Mouse (Mus musculus) NIH3T3 (cell line): ENCODE data around the gene Slc25a21.
A peak's percentile ranks its signal among the peaks of the same experiment; 100 is the strongest.

Experiments used
- DNase-seq: peaks from one replicate; pipeline ENCODE4 v3.0.0-alpha.2; 2012; ENCODE audit warnings: low read depth

The Slc25a21 gene

GRCm38 (mm10) chr12:56890891-56891726 lies 306.2 kb downstream of the Slc25a21 start:
- no peak for DNase-seq

GRCm38 (mm10) chr12:56877796-56878195 lies 319.5 kb downstream of the Slc25a21 start:
- DNase-seq, result no peak

GRCm38 (mm10) chr12:56876549-56876948 lies 320.7 kb downstream of the Slc25a21 start:
- DNase-seq, result no peak

- DNase-seq, result no peak
Measured at GRCm38 (mm10) chr12:56873204-56873603, 324.1 kb downstream of the Slc25a21 start.

GRCm38 (mm10) chr12:56870569-56870968 lies 326.7 kb downstream of the Slc25a21 start:
- no peak for DNase-seq

GRCm38 (mm10) chr12:56863873-56864562 lies 333.3 kb downstream of the Slc25a21 start:
- DNase-seq, result no peak

- no peak for DNase-seq
Measured at GRCm38 (mm10) chr12:56852679-56853078, 344.6 kb downstream of the Slc25a21 start.

- DNase-seq, result no peak
Measured at GRCm38 (mm10) chr12:56851464-56851863, 345.8 kb downstream of the Slc25a21 start.

- no peak for DNase-seq
Measured at GRCm38 (mm10) chr12:56829945-56830344, 367.3 kb downstream of the Slc25a21 start.

- DNase-seq, result no peak
Measured at GRCm38 (mm10) chr12:56829455-56829883, 367.8 kb downstream of the Slc25a21 start.

GRCm38 (mm10) chr12:56827808-56828384 lies 369.4 kb downstream of the Slc25a21 start:
- no peak for DNase-seq

GRCm38 (mm10) chr12:56824688-56825087 lies 372.6 kb downstream of the Slc25a21 start:
- DNase-seq, result no peak

- no peak for DNase-seq
Measured at GRCm38 (mm10) chr12:56822122-56822521, 375.1 kb downstream of the Slc25a21 start.

- no peak for DNase-seq
Measured at GRCm38 (mm10) chr12:56820604-56821003, 376.7 kb downstream of the Slc25a21 start.

GRCm38 (mm10) chr12:56807483-56807882 lies 389.8 kb downstream of the Slc25a21 start:
- no peak for DNase-seq

- no peak for DNase-seq
Measured at GRCm38 (mm10) chr12:56807078-56807477, 390.2 kb downstream of the Slc25a21 start.

- peak; percentile 69 for DNase-seq
Measured at GRCm38 (mm10) chr12:56804487-56804886, 392.8 kb downstream of the Slc25a21 start.

GRCm38 (mm10) chr12:56798641-56799415 lies 398.4 kb downstream of the Slc25a21 start:
- peak; percentile 36 for DNase-seq

- DNase-seq, result peak; percentile 65
Measured at GRCm38 (mm10) chr12:56789236-56789635, 408.0 kb downstream of the Slc25a21 start.

- no peak for DNase-seq
Measured at GRCm38 (mm10) chr12:56785250-56785649, 412.0 kb downstream of the Slc25a21 start.

GRCm38 (mm10) chr12:56781196-56781595 lies 416.1 kb downstream of the Slc25a21 start:
- peak; percentile 94 for DNase-seq

GRCm38 (mm10) chr12:56779621-56780020 lies 417.7 kb downstream of the Slc25a21 start:
- peak; percentile 82 for DNase-seq
